Mouse (Mus musculus) heart, adult 11 months (tissue): Measurements from ENCODE around the gene Gkap1.
A peak's percentile ranks its signal among the peaks of the same experiment; 100 is the strongest.

Experiments
- DNase-seq: peaks from one replicate; pipeline ENCODE4 v3.0.0; 2022

The Gkap1 gene

DNA sequence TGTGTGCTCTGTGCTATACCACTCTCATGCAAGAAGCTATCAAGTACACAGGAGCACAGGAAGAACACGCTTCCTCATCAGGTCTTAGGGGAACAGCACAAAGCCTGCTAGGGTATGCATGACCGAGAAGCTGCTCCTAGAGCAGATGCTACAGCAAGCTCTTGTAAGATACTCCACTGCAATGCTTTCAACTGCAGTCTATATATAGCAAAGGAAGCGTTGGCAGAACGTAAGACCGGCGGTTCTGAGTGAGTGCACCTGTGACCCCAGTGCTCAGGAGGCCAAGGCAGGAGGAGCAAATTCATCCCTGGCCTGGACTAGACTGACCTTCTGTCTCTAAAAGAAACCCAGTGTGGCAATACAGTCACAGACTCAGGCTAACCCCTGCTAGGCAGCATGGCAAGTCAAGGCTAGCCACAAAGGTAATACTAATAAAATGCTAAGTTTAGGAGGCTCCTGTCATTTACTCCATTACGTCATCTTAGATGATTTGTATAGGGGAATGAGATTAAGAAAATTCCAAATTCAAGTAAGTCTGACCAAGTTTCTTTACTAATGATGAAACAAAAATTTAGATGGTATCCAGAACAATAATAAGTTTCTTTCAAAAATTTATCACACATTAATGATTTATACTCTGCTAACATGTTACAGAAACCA lies 77.4 kb downstream of the Gkap1 start:
- DNase-seq = peak; percentile 66

- DNase-seq = peak; percentile 88
Observed at GRCm38 (mm10) chr13:58197211-58197610, 78.3 kb downstream of the Gkap1 start.

DNA sequence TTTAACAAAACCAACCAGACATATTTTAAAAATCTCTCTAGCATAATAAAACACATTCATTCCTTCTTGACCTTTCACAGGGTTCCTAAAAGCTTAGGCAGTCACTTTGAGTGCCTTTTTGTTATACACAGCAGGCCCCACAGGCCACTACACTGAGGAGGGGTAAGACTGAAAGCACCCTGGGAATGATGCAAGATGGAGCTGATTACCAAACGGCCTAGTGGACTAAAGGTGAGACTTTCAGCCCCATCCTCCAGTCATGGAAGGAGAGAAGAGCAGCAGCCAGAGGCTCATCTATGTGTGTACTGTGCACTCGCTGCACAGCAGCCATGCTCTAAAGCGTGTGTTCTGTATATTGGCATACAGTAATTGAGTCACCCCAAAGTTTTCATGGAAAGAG lies 80.6 kb downstream of the Gkap1 start:
- peak; percentile 33 for DNase-seq

- peak; percentile 72 for DNase-seq
Observed at GRCm38 (mm10) chr13:58193221-58193620, 82.3 kb downstream of the Gkap1 start.

DNA sequence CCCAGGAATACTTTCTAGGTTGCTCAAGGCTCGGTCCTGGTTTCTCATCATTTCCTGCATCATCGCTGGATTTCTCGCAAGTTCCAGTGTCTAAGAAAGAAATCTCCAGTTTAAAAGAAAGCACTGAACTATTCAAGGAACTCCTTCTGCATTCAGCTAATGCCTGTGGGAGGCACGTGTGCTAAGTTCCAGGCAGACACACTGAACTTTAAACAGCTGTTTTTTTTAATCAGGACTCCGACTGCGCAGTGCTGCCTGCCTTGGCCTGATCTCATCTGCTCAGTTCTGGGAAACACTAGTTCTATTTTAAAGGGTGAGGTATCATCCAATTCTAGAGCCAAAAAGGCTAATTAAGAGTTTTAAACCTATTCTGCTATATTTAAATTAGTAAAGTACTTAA lies 83.4 kb downstream of the Gkap1 start:
- peak; percentile 62 for DNase-seq

DNA sequence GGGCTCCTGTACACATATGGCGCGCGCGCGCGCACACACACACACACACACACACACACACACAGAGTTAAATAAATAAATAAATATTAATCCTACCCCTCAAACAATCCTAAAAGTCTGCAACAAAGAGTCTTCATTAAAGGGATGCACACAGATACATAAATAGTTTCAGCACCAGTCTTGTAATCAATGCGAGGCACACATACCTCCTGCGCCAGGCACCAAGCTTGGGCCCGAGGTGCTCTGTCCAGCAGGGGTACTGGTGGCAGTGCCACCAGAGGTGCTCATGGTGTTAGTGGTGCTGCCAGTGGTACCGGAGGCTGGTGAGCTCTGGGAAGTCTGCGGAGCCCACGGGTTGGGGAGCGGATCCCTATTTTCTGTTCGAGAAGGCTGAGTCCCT lies 84.0 kb downstream of the Gkap1 start:
- peak; percentile 68 for DNase-seq

- no peak for DNase-seq
Observed at GRCm38 (mm10) chr13:58189473-58189872, 86.0 kb downstream of the Gkap1 start.

DNA sequence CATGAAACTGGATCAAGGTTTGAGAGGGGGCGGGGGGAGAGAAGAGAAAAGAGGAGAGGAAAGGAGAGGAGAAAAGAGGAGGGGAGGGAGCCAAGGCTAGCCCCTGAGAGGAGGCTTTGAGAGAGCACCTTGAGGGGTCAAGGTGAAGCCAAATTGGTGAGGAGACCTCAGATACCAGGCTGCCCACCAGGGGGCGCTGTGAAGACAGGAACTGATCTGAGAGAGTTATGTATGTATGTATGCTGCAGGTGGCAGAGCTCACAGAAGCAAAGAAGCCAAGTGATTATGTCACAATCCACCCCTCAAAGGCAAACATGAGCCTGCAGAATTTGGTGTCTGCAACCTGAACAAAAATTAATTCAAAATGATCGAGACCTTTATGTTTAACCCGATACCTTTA lies 87.1 kb downstream of the Gkap1 start:
- peak; percentile 93 for DNase-seq

DNA sequence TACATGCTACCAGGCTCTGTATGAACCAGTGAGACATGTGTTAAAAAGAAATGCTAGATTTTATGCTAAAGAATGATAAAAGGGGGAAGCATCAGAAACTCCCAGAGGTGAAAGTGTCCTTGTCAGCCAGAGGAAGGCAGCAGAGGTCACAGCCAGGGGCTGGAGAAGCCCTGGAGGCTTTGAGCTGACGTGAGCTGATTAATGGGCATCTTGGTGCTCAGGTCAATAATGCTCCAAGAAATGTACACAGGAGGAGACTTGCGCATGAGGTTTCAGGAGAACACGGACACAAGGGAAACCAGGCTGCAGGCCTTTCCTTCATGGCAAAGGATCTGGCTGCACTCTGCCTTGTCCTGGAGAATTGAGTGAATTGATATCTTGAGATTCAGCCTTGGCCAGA lies 87.7 kb downstream of the Gkap1 start:
- peak; percentile 59 for DNase-seq

GRCm38 (mm10) chr13:58186281-58186680 lies 89.2 kb downstream of the Gkap1 start:
- peak; percentile 72 for DNase-seq

GRCm38 (mm10) chr13:58184111-58184510 lies 91.4 kb downstream of the Gkap1 start:
- peak; percentile 73 for DNase-seq
